Mouse (Mus musculus) embryonic stem cell, embryonic (primary cell): ENCODE measurements around the gene Kcnq5.

Experiments
- CTCF ChIA-PET, 4 experiments: fragments of 300-600 bp in 2 of 4; fragments of 350-600 bp in 2 of 4; sonication (Branson Sonifier 250); formaldehyde crosslinking; loops; one replicate each; lab custom pipeline; 2022; ENCODE audit warnings: inconsistent platforms in 2 of 4; lab: Charles Lee
- POLR2A ChIA-PET, 4 experiments: fragments of 300-600 bp in 2 of 4; fragments of 350-600 bp in 2 of 4; sonication (Branson Sonifier 250); formaldehyde crosslinking; loops; one replicate each; lab custom pipeline; 2022; ENCODE audit warnings: antibody characterized with exemption in 4 of 4, inconsistent platforms in 1 of 4; lab: Charles Lee

Gene Kcnq5

GRCm38 (mm10) chr1:21961251-21962082, at the start of gene Kcnq5:
TSS of gene Kcnq5 (minus strand) at chr1:21961942.
- POLR2A ChIA-PET: no interaction called here
- CTCF ChIA-PET: interaction anchor here in 3 of 4 experiments (0.6 to 1.2 kb wide), 4 partner anchors 307 to 795 kb away, joined by 3 to 7 read pairs (median 4); no protein-coding TSS in a partner anchor

GRCm38 (mm10) chr1:21979755-21980154, 18.0 kb upstream of the Kcnq5 start:
- CTCF ChIA-PET: no interaction called here
- POLR2A ChIA-PET: interaction anchor here in 1 of 4 experiments (0.5 to 0.8 kb wide), 2 partner anchors 30 to 236 kb away, joined by 3 read pairs; no protein-coding TSS in a partner anchor

DNA sequence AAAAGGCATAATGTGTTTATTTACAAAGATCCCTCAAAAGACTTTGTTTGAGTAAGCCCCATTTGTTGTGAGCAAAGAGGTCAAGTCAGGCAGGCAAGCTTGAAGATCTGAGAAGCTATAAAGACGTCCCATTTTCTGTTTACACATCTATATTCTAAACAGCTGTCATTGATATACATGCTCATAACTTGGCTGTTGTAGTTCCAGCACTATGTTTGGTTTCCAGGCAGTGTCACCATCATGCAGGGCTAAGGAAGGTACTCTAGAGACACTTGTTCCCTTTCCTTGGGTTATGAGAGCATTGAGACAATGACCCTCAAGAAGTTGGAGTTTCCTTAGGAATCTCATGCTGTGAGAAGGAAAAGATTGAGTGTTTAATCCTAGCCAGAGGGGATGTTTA, 17.6 kb upstream of the Kcnq5 start:
- ChIA-PET POLR2A (interaction anchor here in 2 of 4 experiments (0.5 to 0.8 kb wide), 2 partner anchors 30 to 55 kb away, joined by 3 to 5 read pairs; no protein-coding TSS in a partner anchor), CTCF (no interaction called here)

DNA sequence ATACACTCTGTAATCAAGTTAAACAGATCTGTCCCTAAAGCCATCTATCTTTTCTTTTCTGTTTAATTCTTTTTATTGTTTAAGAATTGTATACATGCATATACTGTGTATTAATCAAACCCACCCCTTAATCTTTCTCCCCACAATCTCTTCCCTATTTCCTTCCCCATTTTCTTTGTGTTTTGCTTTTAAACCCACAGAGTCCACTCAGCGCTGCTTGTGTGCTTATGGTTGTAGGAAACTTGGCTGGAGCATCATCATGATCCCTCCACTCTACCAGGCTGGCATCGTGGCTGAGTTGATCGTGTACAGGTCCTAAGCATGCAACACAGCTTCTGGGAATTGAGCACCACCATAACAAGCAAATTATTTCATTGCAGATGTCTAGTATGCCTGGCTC, 12.3 kb upstream of the Kcnq5 start:
- ChIA-PET CTCF (no interaction called here), POLR2A (no interaction called here)

GRCm38 (mm10) chr1:21967139-21967538, 5.4 kb upstream of the Kcnq5 start:
- ChIA-PET CTCF (interaction anchor here in 1 of 4 experiments (1.0 kb wide), 1 partner anchor 66 kb away, joined by 3 read pairs; no protein-coding TSS in a partner anchor), POLR2A (no interaction called here)

DNA sequence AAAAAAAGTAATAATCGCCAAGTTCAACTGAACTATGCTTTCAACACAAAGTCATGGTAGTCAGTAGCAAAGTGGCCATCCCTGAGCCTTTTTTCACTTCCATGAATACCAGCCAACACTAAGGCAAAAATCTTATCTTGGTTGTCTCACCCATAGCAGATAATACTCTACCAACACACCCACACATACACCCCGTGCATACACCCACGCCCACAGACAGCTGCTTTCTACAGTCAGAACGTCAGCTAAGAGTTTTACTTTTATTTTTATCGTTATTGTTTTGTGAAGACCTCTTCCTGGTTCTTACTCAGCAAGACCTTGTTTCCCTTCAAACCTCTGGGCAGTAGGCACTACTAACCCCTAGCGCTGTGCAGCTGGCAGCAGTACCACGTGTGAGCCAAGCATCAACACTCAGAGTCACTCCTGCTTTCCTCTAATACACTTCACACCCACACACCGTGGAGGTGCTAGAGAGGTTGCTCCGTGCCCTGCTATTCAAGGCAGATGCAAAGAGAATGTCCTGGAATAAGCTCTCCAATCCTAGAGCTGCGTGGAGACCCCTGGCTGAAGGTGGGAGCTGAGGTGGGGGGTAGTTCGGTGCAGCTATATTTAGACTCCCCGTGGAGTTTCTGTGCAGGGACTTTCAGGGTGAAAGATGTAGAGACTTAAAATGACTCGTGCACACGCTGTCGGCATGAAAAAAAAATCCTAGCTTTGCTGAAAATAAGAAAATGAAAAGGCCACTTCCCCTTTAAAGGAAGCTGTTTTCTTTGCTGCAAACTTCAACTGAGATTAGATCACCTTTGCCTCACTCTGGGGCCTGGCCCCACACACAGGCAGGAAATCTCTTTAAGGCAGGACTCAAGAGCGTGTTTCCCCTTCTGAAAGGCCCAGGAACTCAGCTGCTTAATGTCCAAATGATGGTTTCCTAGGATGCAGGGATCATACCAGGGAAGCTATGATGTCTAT, 1.4 kb upstream of the Kcnq5 start:
- ChIA-PET CTCF (no interaction called here), POLR2A (no interaction called here)

DNA sequence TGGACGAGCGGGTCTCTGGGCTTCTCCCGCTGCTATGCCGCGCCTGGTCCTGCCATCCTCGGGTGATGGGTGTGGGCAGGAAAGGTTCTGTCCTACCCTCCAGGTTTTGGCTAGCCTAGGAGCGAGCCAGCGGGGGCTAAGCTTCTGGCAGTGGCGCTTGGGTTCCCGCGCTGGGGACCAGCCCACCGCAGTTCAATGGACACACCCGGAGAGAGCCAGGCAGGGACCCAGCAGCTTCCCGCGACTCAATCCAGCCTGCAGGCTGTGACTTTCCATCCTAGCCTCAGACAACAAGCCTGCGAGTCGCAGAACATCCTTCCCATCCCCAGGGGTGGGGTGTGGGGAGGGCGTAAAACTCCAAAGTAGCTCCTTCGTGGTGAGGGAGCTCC, 335 bp upstream of the Kcnq5 start:
- ChIA-PET POLR2A (no interaction called here), CTCF (no interaction called here)

GRCm38 (mm10) chr1:21960421-21961250, 1.1 kb downstream of the Kcnq5 start:
- ChIA-PET POLR2A (interaction anchor here in 3 of 4 experiments (0.6 to 1.1 kb wide), 4 partner anchors 156 to 713 kb away, joined by 3 to 5 read pairs (median 4); no protein-coding TSS in a partner anchor), CTCF (interaction anchor here (0.6 to 1.2 kb wide), 7 partner anchors 20 to 1409 kb away, joined by 3 to 7 read pairs (median 3); no protein-coding TSS in a partner anchor)

- CTCF ChIA-PET: interaction anchor here in 2 of 4 experiments (0.6 to 1.2 kb wide), 5 partner anchors 21 to 499 kb away, joined by 3 to 4 read pairs (median 3); no protein-coding TSS in a partner anchor
Measured at GRCm38 (mm10) chr1:21959648-21960285, 2.0 kb downstream of the Kcnq5 start.

DNA sequence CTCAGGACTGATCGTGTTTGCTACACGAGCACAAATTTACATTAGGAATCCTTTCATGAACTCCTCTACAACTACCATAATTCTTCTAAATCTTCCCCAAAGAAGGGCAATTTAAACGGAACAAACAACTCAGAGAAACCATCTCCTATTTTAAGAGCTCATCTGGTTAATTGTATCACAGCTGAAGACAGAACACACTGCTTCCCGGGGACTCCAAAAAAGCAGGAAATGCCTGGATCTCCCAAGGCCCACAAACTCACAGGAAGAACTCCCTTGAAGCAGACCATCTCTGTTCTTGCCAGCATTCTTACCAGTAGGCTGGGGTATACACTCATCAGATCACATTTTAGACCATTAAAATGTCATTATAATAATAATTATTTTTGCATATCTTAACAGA, 3.7 kb downstream of the Kcnq5 start:
- CTCF ChIA-PET: interaction anchor here in 2 of 4 experiments (0.6 kb wide), 2 partner anchors 175 to 294 kb away, joined by 3 to 4 read pairs; no protein-coding TSS in a partner anchor
- POLR2A ChIA-PET: no interaction called here

More at GRCm38 (mm10) chr1:21959648-21960285, 2.0 kb downstream of the Kcnq5 start:
- POLR2A ChIA-PET: interaction anchor here in 2 of 4 experiments (0.5 to 1.1 kb wide), 2 partner anchors 430 to 712 kb away, joined by 3 read pairs; no protein-coding TSS in a partner anchor

DNA sequence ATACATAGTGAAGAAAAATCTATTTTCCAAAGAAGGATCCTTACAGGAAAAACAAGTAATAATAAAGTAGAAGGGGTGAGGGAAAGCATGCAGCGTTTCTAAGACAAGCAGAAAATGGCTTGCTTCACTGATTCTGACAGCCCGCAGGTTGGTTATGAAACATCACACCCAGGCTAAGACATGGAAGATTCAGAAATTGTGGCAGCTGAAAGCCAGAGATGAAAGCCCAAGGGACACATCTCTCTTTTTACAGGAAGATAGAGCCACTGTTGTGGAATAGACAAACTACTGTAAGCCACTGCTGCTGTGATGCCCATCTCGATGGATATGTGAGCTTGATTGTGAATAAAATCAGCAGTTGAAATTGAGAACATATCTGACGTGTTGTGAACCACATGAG, 20.9 kb downstream of the Kcnq5 start:
- POLR2A ChIA-PET: interaction anchor here in 1 of 4 experiments (0.7 kb wide), 1 partner anchor 1591 kb away, joined by 4 read pairs; no protein-coding TSS in a partner anchor
- CTCF ChIA-PET: interaction anchor here in 1 of 4 experiments (0.7 kb wide), 1 partner anchor 95 kb away, joined by 3 read pairs; no protein-coding TSS in a partner anchor

DNA sequence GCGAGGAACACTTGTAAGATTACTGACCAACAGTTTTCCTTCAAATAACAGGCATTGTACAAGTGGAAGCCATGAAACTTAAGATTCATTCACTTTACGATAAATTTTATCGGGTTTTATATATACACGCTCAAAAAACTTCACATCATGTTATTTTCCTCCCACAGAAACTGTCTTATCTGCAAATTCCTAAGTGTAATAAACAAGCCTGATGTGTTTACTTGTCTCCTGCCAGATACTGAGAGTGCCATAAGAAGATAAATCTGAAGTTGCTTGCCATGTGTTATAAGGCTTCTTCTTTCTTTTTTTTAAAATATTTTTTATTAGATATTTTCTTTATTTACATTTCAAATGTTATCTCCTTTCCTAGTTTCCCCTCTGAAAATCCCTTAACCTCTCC, 34.6 kb downstream of the Kcnq5 start:
- ChIA-PET POLR2A (no interaction called here), CTCF (no interaction called here)

DNA sequence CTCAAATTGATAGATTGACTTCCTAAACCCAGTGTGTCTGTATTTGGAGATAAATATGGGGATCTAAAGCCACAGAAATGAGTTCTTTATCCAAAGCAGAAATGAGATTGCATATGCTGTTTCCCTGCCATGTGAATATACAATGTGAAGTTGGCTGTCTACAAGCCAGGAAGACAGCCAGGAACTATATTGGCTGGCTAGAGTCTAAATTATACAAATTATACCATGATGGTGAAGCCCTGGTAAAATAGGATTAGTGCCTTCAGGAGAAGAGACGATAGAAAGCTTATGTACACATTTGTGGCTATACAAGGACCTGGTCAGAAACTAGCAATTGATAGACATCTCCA, 38.5 kb downstream of the Kcnq5 start:
- CTCF ChIA-PET: no interaction called here

GRCm38 (mm10) chr1:21922578-21923292, 39.0 kb downstream of the Kcnq5 start:
- POLR2A ChIA-PET: no interaction called here
- CTCF ChIA-PET: no interaction called here

More for the DNA sequence above, 38.5 kb downstream of the Kcnq5 start:
- POLR2A ChIA-PET: no interaction called here

DNA sequence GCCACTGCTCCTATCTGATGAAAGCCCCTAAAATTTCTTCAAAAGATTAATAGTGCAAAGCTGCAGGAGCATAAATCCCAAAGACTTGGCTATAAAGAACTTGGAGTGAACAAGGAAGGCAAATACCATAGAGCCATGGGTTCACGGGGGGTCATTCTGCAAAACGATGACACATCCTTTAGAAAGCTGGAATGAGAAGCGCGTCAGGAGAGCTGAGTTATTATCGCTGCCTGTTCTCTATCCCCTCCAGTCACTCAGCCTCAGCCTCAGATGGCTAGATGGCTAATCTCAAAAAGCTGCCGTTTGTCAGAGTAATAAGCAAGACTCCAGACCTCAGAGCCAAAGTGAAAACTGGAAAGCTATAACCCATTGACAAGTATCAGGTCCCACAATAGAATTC, 42.5 kb downstream of the Kcnq5 start:
- CTCF ChIA-PET: no interaction called here

DNA sequence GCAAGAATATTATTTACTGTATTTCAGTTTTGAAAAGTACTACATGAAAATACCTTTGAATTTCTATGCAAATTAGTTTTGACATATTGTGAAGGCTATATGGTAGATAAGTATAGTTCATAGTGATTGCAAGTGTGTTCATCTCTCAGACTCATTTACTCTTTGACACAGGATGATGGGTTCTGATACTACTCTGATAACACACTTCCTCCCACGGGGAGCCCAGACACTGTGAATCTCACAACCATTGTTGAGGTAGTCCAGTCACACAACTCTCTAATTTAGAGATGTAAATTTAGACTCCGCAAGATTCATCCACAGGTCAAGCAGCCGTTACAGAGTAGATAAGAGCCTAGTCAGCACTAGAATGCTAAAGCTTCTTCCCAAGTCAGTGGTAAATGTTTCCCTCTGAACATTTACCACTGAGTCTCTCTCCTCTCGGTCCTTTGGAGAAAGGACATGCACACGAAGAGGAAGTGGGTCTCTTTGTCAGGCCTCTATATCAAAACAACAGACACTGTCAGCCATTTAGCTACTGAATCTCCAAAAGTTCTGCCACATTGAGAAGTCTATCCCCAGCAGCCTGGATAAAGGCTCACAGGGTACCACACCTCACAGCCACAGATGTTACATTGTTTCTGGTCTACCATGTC, 65.5 kb downstream of the Kcnq5 start:
- CTCF ChIA-PET: no interaction called here

More for the DNA sequence above, 42.5 kb downstream of the Kcnq5 start:
- POLR2A ChIA-PET: interaction anchor here in 1 of 4 experiments (0.6 to 0.7 kb wide), 2 partner anchors 149 to 912 kb away, joined by 3 read pairs; no protein-coding TSS in a partner anchor

More for the DNA sequence above, 65.5 kb downstream of the Kcnq5 start:
- POLR2A ChIA-PET: no interaction called here
